ENCODE assay signal across 8 mouse cellular contexts in the genomic region with DNA sequence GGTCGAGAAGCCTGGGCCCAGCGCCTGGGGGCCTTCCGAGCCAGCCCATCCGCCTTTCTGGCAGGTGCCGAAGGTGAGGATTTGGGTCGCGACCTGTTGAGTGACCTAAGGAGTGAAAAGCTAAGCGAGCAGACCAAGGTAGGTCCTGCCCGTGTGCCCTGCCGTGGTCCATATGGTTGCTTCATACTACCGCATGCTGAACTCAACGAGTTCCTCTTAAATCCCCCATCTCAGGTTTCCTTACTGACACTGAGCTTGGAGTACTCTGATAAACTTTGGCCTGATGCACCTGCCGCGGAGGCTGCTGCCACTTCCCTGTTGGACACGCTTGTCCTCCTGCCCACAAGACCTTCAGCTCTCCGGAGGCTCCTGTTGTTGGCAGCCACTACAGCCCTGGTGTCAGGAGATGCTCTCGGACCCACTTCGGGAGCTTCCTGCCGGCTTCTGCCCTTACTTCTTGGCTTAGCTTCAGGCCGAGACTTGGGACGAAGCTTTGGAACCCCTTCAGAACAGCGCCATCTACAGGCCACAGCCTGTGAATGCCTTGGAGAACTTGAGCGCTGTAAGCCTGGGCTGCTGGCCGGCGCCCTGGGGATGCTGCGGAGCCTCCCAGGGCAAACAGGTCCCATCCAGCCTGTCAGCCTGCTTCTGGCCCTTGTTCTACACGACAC. TPM values are rescaled to one million over a fixed set of nuclear protein-coding genes. Genes with fewer than 3 reads are reported as not detected.
DNase-seq lines count a peak whose midpoint lies in the region; ATAC-seq lines count a peak whose summit lies in the region.

No protein-coding gene starts in this region.

- 8% methylated on average over 27 of the region's 27 CpGs for WGBS in embryonic facial prominence, embryonic 10.5 days
- 9% methylated on average over 27 of the region's 27 CpGs for WGBS in limb, embryonic 10.5 days
- 6% methylated on average over 27 of the region's 27 CpGs for WGBS in midbrain, embryonic 12.5 days

- DNase-seq in urinary bladder, adult 18-20 months (ENCODE audit: low spot score in 2 of 2), result peak; percentile 68 to 72
- DNase-seq in urinary bladder, postnatal 10 days (ENCODE audit: low spot score), result no peak
- peak; percentile 85 for DNase-seq in embryonic facial prominence, embryonic 10.5 days (ENCODE audit: low spot score)
- peak; percentile 97 for DNase-seq in heart, adult 11 months
- peak; percentile 78 for DNase-seq in kidney, adult 11 months
- peak; percentile 90 for DNase-seq in limb, embryonic 10.5 days (ENCODE audit: low spot score)
- DNase-seq in skeletal muscle tissue, adult 2 months (ENCODE audit: low read depth, low spot score), result peak; percentile 89

- H3K4me2 ChIP-seq in midbrain, embryonic 12.5 days (replicated peaks), result peak overlapping the region; percentile 91

- peak overlapping the region; percentile 79 for H3K9ac ChIP-seq in midbrain, embryonic 12.5 days (replicated peaks)

- no peak; the same call in 1 of the 2 replicates for ATAC-seq in midbrain, embryonic 12.5 days (ENCODE audit: low FRiP score, low read depth)

- peaks cover 8% of the 10 kb centered on the region; the same call in 1 of the 2 replicates for H3K36me3 ChIP-seq in embryonic facial prominence, embryonic 10.5 days (replicated peaks)
- H3K36me3 ChIP-seq in limb, embryonic 10.5 days, result no peaks in the 10 kb centered on the region
- H3K36me3 ChIP-seq in midbrain, embryonic 12.5 days, result no peaks in the 10 kb centered on the region; the same call in 1 of the 2 replicates

- peaks cover 60% of the 10 kb centered on the region for H3K27me3 ChIP-seq in embryonic facial prominence, embryonic 10.5 days (replicated peaks; ENCODE audit: low read depth, poor library complexity, severe bottlenecking)
- peaks cover 57% of the 10 kb centered on the region for H3K27me3 ChIP-seq in limb, embryonic 10.5 days (ENCODE audit: low read depth, poor library complexity, severe bottlenecking)
- H3K27me3 ChIP-seq in midbrain, embryonic 12.5 days, result peaks cover 41% of the 10 kb centered on the region

- H3K27ac ChIP-seq in embryonic facial prominence, embryonic 10.5 days (replicated peaks), result peak overlapping the region; percentile 86
- H3K27ac ChIP-seq in limb, embryonic 10.5 days, result peak overlapping the region; percentile 85
- H3K27ac ChIP-seq in midbrain, embryonic 12.5 days (replicated peaks), result peak overlapping the region; percentile 87

- H3K9me3 ChIP-seq in embryonic facial prominence, embryonic 10.5 days, result no peaks in the 10 kb centered on the region
- H3K9me3 ChIP-seq in limb, embryonic 10.5 days (replicated peaks), result no peaks in the 10 kb centered on the region
- H3K9me3 ChIP-seq in midbrain, embryonic 12.5 days, result no peaks in the 10 kb centered on the region

- H3K4me1 ChIP-seq in embryonic facial prominence, embryonic 10.5 days, result peaks cover 27% of the 10 kb centered on the region
- peaks cover 32% of the 10 kb centered on the region for H3K4me1 ChIP-seq in limb, embryonic 10.5 days
- H3K4me1 ChIP-seq in midbrain, embryonic 12.5 days, result peaks cover 20% of the 10 kb centered on the region

- H3K4me3 ChIP-seq in embryonic facial prominence, embryonic 10.5 days, result peak overlapping the region; percentile 83
- H3K4me3 ChIP-seq in limb, embryonic 10.5 days, result peak overlapping the region; percentile 84
- H3K4me3 ChIP-seq in midbrain, embryonic 12.5 days, result peak overlapping the region; percentile 79

RNA-seq across cellular contexts. Expression of a gene that starts 0.8 kb away (rescaled TPM):
- polyA plus RNA-seq in embryonic facial prominence, embryonic 10.5 days (2016; fragmentation: Nextera tagmentation; extraction: Ambion mirVana), result 2.1 and 2.6 TPM in 2 replicates
- polyA plus RNA-seq in limb, embryonic 10.5 days (2016; fragmentation: Nextera tagmentation; extraction: Ambion mirVana), result 1.2 and 1.4 TPM in 2 replicates
- 2.2 and 2.6 TPM in 2 replicates for polyA plus RNA-seq in midbrain, embryonic 12.5 days (2016; fragmentation: Nextera tagmentation; extraction: Ambion mirVana)

RNA-seq across cellular contexts. Expression of a gene that starts 8.2 kb away (rescaled TPM):
- 0.83 and 1.3 TPM in 2 replicates for polyA plus RNA-seq in embryonic facial prominence, embryonic 10.5 days (2016; fragmentation: Nextera tagmentation; extraction: Ambion mirVana)
- 0.74 and 0.86 TPM in 2 replicates for polyA plus RNA-seq in limb, embryonic 10.5 days (2016; fragmentation: Nextera tagmentation; extraction: Ambion mirVana)
- 0.08 and 0.14 TPM in 2 replicates for polyA plus RNA-seq in midbrain, embryonic 12.5 days (2016; fragmentation: Nextera tagmentation; extraction: Ambion mirVana)

RNA-seq across cellular contexts. Expression of a gene that starts 33.1 kb away (rescaled TPM):
- polyA plus RNA-seq in embryonic facial prominence, embryonic 10.5 days (2016; fragmentation: Nextera tagmentation; extraction: Ambion mirVana), result 174 and 177 TPM in 2 replicates
- polyA plus RNA-seq in limb, embryonic 10.5 days (2016; fragmentation: Nextera tagmentation; extraction: Ambion mirVana), result 197 and 205 TPM in 2 replicates
- 137 and 165 TPM in 2 replicates for polyA plus RNA-seq in midbrain, embryonic 12.5 days (2016; fragmentation: Nextera tagmentation; extraction: Ambion mirVana)

RNA-seq across cellular contexts. Expression of a gene that starts 41.4 kb away (rescaled TPM):
- polyA plus RNA-seq in embryonic facial prominence, embryonic 10.5 days (2016; fragmentation: Nextera tagmentation; extraction: Ambion mirVana), result 59.7 and 60.7 TPM in 2 replicates
- 51.5 and 59.3 TPM in 2 replicates for polyA plus RNA-seq in limb, embryonic 10.5 days (2016; fragmentation: Nextera tagmentation; extraction: Ambion mirVana)
- 80.4 and 81.6 TPM in 2 replicates for polyA plus RNA-seq in midbrain, embryonic 12.5 days (2016; fragmentation: Nextera tagmentation; extraction: Ambion mirVana)

RNA-seq across cellular contexts. Expression of a gene that starts 58.3 kb away (rescaled TPM):
- polyA plus RNA-seq in embryonic facial prominence, embryonic 10.5 days (2016; fragmentation: Nextera tagmentation; extraction: Ambion mirVana), result 6.3 and 8.4 TPM in 2 replicates
- polyA plus RNA-seq in limb, embryonic 10.5 days (2016; fragmentation: Nextera tagmentation; extraction: Ambion mirVana), result 4.1 and 7.0 TPM in 2 replicates
- 35.9 and 36.0 TPM in 2 replicates for polyA plus RNA-seq in midbrain, embryonic 12.5 days (2016; fragmentation: Nextera tagmentation; extraction: Ambion mirVana)
